Mouse (Mus musculus): ENCODE data around the gene Lamb3.
"Not testable (repeated sequence)": the region's sequence is repeated elsewhere in the genome, so short reads cannot be mapped to it uniquely, and the experiment has no call there.

The Lamb3 gene

DNA sequence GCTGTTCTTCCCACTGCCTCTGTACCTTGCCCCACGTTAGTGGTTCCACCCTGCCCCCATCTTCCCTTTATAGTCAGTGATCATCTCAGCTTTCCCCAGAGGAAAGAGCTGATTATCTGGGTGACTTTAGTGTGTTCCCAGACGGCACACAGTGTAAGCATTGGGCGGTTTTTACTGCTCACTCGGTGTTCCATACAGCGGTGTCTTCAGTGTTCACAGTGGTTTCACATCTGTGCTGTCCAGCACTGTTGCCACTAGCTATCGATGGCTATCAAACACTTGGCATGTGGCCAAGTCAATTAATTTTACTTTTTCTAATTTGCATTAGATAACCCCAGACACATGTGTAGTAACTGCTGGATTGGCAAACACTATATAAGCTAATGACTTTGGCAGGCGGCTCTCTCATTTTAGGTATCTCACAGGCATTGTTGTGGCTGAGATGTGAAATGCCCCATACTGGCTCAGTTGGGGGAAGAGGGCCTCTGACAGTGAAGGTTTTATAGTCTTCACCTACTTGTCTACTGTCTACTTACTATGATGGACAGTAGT, 76.8 kb downstream of the Lamb3 start:
- no peak for DNase-seq

GRCm38 (mm10) chr1:193285766-193286325, 78.3 kb downstream of the Lamb3 start:
- not testable (repeated sequence) for DNase-seq

DNA sequence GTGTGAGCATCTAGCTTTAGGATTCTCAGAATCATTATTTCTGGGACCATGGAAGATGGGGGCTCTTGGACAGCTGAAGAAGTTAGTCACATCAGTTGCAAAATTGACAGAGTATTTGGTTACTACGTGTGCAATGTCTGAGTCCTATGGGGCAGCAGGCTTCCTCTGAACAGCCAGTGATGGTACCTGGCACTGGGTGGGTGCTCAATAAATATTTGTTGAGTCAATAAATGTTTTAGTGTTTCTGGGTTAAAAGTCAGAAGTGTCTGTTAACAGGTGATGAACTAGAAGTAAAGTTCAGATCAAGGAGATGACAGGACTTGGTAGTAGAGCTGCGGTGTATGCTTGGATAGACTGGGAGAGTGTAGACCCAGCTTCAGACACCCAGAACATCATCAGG, 80.1 kb downstream of the Lamb3 start:
- DNase-seq: no peak

GRCm38 (mm10) chr1:193289076-193289475, 81.6 kb downstream of the Lamb3 start:
- no peak for DNase-seq

DNA sequence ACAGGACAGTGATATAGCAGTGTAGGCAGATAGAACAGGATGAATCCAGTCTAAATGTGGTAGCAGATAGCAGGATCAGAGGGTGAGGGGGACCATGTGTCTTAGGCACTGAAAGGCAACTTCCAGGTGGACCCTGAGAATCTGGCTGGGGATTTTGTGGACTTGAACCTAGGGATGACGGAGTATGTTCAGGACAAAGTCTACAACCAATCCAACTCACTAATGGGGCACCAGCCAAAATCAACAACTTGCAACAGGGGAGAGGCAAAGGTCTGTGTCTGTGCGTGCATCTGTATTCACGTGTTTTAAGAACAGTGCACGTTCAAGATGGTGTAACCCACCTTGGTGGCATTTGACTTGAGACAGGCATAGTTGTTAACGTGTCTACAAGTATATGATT, 82.4 kb downstream of the Lamb3 start:
- DNase-seq: no peak

- DNase-seq: no peak
Measured at GRCm38 (mm10) chr1:193290686-193291085, 83.2 kb downstream of the Lamb3 start.

DNA sequence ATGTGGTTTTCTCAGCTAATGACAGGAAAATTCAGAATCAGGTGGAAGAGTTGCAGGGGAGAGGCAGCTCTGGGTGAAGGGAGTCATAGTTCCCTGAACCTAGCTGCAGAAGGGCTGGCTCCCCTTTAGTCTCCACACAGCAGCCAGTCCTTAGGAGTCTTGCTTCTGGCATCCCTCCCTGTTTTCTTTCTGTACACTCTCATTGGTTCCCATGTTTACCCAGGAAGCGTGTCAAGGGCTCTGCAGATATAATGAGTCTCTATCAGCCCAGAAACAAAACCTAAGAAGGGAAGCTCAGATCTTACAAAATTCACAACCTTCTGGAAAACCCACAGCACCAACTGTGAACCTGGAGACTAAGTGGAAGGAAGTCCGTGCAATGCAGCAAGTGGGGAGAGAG, 85.5 kb downstream of the Lamb3 start:
- no peak for DNase-seq

GRCm38 (mm10) chr1:193293926-193294325, 86.4 kb downstream of the Lamb3 start:
- no peak for DNase-seq

DNA sequence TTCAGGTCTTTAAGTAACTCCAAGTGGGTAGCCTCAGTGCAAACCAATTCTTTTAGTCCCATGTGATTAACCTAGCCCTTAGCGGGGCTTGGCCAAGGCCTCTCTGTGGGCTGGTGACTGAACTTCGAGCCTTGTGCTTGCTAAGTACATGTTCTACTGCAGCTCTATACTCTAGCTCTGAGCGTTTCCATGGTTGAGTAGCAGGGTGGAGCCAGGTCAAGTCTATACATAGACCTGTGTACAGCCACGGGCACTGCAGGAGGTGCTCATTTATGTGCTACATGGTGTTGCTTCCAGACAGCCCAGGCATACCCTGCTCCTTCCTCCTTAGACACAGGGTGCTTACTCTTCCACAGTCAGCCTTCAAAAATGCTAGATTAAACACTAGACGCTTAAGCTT, 88.4 kb downstream of the Lamb3 start:
- no peak for DNase-seq

DNA sequence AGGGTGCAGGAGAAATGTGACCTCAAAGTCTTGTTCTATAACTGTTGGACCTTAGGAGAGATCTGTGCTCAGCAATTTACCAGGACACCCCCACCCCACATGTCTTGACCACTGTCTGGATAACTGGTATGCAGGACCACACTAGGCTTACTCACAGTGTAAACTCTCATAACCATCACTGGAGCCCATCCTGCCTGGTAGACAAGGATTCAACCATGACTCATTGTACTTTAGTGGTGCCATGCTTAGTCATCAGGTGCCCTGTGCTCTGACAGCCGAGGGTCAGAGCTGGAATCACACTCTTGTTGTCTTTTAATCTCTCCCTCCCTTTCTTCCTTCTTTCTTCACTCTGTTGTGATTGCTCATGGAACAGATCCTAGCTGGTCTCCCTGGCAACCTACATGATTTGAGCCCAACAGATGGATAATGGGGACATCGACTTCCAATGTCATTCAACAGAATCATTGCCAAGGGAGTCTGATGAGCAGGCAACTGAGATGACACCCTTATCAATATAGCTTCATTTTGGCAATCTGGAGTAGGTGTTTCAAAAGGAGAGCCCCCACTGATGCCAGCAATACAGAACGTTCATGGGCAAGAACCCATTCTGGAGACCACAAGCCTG, 90.8 kb downstream of the Lamb3 start:
- DNase-seq: no peak

- no peak for DNase-seq
Measured at GRCm38 (mm10) chr1:193299995-193300394, 92.5 kb downstream of the Lamb3 start.

DNA sequence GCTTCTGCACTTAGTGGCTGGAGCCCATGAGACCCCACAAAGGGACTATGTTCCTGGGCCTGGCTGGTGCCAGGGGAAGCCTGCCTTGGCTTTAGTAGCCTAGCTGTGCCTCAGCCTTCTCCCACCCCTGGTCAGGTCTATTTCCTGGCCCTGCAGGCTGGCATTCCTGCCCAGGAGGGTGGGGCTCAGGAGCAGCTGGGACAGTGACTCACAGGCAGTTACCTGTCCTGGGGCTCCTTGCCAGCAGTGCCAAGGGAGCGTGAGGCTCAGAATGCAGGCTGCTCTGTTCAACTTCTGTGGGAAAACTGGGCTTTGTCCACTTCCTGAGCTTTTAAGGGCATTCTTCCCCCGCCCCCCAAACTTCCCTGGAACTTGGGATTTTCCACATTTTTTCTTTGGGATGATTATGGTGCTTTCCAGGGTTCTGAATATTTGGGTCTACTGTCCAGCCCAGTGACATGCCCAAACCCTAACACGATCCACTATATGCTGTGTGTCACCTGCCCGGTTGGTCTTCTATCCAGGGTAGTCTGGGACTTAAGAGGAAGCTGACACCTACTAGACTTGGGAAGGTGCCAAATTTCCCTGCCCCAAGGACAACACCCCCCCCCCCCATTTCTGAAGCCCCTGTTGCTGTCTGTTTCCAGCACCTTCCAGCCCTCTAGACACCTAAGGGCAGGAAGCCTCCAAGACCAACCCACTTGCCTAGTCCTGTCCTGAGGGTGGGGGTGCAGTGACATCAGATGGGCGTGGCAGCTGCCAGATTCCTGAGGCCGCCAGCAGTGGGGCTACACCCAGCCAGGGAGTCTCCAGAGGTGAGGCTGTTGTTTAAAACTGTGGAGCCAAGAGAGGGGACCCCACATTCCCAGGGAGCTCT, 94.0 kb downstream of the Lamb3 start:
- DNase-seq: no peak

- DNase-seq: no peak
Measured at GRCm38 (mm10) chr1:193302093-193302405, 94.5 kb downstream of the Lamb3 start.

- no peak for DNase-seq
Measured at GRCm38 (mm10) chr1:193303096-193303495, 95.6 kb downstream of the Lamb3 start.

- DNase-seq: no peak
Measured at GRCm38 (mm10) chr1:193305386-193305785, 97.9 kb downstream of the Lamb3 start.

DNA sequence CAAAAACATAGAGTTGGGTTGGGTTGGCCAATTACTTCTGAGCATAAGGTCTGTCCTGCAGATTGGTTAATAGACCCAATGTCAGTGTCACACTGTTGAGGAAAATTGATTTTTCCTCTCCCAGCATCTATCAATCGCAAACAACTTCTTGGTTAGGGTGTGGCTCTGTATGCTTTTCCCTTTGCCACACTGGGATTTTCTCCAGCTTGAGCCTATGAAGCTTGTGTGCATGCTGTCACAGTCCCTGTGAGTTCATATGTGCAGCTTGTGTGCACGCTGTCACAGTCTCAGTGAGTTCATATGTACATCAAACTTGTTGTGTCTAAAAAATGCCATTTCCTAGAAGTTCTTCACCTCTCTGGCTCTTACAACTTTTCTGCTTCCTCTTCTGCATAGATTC, 99.3 kb downstream of the Lamb3 start:
- no peak for DNase-seq

DNA sequence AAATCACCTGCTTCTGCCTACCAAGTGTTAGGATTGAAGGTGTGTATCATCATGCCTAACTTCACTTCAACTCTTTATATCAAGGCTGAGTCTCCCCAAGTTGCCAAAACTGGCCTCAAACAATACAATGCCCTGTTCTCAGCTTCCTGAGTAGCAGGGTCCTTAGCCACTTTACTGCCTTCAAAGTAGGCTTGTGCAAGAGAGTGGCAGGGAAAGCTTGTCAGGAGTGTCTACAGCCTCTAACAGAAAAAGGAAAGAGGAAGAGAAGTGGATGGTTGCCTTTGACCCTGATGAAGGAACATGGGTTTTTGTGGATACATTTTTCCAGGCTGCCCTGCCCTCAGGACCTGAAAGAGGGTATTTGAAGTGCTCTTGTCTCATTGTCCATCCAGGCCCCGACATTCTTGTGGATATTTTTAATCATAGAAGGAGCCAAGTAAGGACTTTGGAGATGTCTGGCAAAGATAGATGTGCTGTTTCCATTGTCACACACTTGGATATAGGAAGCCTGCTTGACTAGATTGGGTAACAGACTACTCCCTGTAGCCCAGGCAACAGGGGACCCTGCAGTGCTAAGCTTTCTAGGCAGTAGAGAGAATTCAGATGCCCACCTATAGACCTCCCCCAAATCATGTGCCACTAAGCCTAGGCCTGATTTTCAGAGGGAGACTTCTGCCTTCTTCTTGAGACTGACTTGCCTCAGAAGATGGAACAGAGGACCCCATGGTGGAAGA, 102.5 kb downstream of the Lamb3 start:
- no peak for DNase-seq

DNA sequence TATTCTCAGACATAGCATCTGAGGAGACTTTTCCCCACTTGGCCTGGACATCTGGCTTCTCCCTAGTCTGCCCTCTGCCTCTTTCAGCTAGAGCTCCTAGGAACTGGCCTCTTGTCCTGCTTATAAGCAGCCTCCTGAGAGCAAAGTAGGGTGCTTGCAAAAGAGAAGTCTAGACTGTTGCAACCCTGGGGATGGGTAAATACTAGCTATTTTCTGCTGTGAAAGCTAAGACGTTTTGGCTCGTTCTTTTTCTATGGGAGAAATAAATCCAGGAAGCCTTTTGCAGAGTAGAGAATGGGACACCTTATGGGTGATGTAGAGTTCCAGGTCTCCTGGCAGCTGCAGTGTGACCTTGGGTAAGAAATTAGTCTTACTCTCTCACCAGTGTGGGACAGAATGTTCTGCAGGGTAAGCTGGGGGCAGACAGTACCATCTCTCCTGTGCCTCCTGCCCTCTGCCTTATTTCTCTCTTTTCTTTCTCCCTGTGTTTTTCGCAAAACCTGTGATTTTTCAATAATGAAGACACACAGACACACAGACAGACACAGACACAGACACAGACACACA, 103.1 kb downstream of the Lamb3 start:
- no peak for DNase-seq

DNA sequence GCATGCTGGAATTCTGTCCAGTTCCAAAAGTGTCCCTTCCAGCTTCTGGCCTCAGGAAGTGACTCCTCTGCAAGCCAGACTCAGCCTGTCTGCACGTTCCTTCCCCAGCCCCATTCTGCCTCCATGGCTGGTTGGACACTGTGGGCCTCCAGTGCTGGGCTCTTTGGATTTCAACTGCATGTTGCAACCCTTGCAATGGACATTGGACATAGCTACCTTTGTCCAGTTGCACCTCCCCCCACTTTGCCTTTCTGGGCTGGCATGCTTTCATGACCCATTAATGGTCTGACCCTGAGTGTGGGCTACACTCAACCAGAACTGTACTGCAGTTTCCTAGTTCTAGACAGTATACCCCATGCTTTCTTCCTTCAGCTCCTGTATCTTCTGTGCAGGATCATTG, 104.1 kb downstream of the Lamb3 start:
- no peak for DNase-seq

- peak; percentile 51 for DNase-seq
Measured at GRCm38 (mm10) chr1:193315705-193316357, 108.3 kb downstream of the Lamb3 start.

- DNase-seq: no peak
Measured at GRCm38 (mm10) chr1:193316358-193316750, 108.9 kb downstream of the Lamb3 start.

GRCm38 (mm10) chr1:193317159-193317559, 109.7 kb downstream of the Lamb3 start:
- DNase-seq: peak; percentile 35

Data from right cerebral cortex, postnatal 4 days (tissue).